Mouse (Mus musculus): Measurements from ENCODE around the gene Gm44596. TPM values are rescaled to one million over a fixed set of nuclear protein-coding genes. Genes with fewer than 3 reads are reported as not detected.

Gene Gm44596
- polyA plus RNA-seq, 1 experiment from 2014 or later = not detected

DNA sequence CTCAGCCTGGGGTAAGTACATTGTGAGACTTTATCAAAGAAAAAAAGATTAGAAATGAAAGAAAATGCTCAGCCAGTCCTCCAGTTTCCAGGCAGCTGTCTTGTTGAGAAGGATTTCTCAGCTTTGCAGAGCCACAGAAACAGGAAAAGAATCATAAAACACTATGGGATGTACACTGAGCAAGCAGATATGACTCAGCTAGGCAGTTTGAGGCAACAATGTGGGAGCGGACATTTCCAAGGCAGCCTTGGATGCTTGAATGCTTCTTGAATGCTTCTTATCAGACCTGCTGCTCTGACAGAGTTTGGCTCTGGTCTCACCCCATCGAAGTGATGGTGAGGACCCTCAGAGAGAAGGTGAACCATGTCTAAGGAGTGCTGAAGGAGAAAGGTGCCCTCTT, 45.7 kb downstream of the Gm44596 start:
- no peak overlapping the region for H3K4me3 ChIP-seq
- H3K9ac ChIP-seq = no peak overlapping the region
- H3K27ac ChIP-seq = no peak overlapping the region
- WGBS = 95% methylated on average over 2 of the region's 2 CpGs
- no peaks in the 10 kb centered on the region for H3K27me3 ChIP-seq (replicated peaks)
- H3K9me3 ChIP-seq = no peaks in the 10 kb centered on the region
- H3K4me2 ChIP-seq = no peak overlapping the region
- ATAC-seq (replicated peaks) = no peak
- no peaks in the 10 kb centered on the region for H3K36me3 ChIP-seq (replicated peaks)
- H3K4me1 ChIP-seq = peaks cover 6% of the 10 kb centered on the region

DNA sequence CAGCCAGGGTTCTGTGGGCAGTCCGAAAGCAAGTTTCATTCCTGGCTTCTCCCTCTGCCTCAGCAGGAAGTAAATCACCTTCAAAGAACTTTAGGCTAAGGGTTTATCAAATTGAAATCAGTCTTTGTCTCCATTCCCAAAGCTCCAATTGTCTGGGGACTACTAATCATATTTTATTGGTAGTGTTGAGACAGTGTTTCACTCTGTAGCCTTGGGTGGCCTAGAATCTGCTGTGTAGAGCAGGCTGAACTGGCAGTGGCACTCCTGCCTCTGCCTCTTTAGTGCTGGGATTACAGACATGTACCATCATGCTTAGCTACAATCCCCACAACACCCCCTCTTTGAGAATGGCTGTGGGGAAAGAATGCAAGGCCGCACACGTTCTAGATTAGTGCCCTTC, 46.2 kb downstream of the Gm44596 start:
- 91% methylated on average over 3 of the region's 3 CpGs for WGBS
- Histone ChIP-seq H3K4me1 (peaks cover 6% of the 10 kb centered on the region), H3K4me3 (no peak overlapping the region), H3K36me3 (replicated peaks) (no peaks in the 10 kb centered on the region), H3K9me3 (no peaks in the 10 kb centered on the region), H3K27me3 (replicated peaks) (no peaks in the 10 kb centered on the region), H3K9ac (no peak overlapping the region), H3K4me2 (no peak overlapping the region), H3K27ac (no peak overlapping the region)
- no peak for ATAC-seq (replicated peaks)

DNA sequence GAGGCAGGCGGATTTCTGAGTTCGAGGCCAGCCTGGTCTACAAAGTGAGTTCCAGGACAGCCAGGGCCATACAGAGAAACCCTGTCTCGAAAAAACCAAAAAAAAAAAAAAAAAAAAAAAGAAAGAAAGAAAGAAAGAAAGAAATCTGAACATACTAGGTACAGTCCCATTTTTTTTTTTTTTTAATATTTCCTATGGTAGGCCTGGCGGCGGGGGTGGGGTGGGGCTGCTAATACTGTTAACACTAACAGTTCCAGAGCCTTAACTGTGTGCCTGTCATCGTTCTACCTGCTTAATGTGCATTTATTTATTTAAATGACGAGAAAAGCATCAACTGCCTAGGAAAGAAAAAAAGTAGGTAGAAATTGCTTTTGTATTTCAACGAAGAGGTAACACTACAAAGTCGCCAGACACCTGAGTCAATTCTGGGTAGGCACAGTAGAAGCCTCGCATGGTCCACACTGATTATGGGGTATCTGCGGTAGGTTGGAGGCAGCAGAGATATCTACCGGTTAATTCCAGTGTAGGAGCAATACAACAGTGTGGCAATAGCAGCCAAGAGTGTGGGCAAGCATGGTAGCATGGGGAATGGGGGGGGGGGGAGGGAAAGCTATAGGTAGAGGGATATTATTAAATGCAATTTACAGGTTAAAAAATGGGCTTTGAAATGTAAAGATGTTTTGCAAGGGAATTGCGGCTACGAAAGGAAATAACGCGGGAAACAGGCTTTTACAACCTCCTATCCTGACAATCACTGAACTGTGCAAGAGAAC, 48.4 kb downstream of the Gm44596 start:
- H3K27ac ChIP-seq = peak overlapping the region; percentile 99
- H3K4me2 ChIP-seq = peak overlapping the region; percentile 62
- peaks cover 3% of the 10 kb centered on the region for H3K36me3 ChIP-seq (replicated peaks)
- H3K4me3 ChIP-seq = peak overlapping the region; percentile 65
- WGBS = 45% methylated on average over 15 of the region's 16 CpGs
- peak overlapping the region; percentile 78 for H3K9ac ChIP-seq
- no peaks in the 10 kb centered on the region for H3K27me3 ChIP-seq (replicated peaks)
- peak; percentile 66 for ATAC-seq (replicated peaks)
- no peaks in the 10 kb centered on the region for H3K9me3 ChIP-seq
- peaks cover 6% of the 10 kb centered on the region for H3K4me1 ChIP-seq

DNA sequence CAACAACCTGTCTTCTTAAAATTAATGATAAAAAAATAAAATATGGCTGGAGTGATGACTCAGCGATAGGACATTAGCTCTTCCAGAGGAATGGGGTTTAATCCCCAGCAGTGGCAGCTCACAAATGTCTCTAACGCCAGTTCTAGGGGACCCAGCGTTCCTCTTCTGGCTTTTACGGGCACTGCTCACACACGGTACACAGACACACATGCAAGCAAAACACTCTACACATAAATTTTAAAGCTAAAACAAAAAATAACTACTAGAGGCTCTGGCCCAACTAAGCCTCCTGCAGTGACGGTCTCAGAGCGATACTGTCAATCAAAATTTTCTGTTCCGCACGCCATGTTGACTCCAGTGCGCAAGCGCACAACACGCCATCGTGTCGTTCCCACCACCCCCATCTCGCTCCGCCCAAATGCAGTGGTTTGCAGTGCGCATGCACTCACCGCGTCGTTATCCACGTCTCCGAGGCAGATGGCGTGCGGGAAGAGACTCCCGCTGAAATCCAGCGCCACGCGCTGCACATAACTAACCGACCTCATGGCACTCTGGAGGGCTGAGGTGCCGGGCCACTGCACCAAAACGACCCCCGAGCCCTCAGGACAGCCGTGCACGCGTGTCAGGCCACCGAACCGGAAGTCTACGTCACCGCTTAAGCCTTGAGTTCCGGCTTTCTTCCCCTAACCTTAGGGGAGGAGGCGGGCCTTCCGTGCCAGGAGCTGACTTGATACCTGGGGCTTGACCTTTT, 49.1 kb downstream of the Gm44596 start, which contains the start of gene Itfg2:
TSS of gene Itfg2 (minus strand) at position 663 of the 751 bp plus-strand sequence.
- H3K4me2 ChIP-seq = peak within 1 kb of the TSS; percentile 62
- H3K4me1 ChIP-seq = peaks cover 6% of the 10 kb centered on the region
- peak within 1 kb of the TSS; percentile 78 for H3K9ac ChIP-seq
- WGBS = under 1% methylated on average over 42 of the region's 42 CpGs
- peaks cover 11% of the 10 kb centered on the region for H3K36me3 ChIP-seq (replicated peaks)
- H3K27ac ChIP-seq = peak within 1 kb of the TSS; percentile 99
- no peaks in the 10 kb centered on the region for H3K9me3 ChIP-seq
- no peaks in the 10 kb centered on the region for H3K27me3 ChIP-seq (replicated peaks)
- ATAC-seq (replicated peaks) = peak; percentile 96
- peak within 1 kb of the TSS; percentile 65 for H3K4me3 ChIP-seq

DNA sequence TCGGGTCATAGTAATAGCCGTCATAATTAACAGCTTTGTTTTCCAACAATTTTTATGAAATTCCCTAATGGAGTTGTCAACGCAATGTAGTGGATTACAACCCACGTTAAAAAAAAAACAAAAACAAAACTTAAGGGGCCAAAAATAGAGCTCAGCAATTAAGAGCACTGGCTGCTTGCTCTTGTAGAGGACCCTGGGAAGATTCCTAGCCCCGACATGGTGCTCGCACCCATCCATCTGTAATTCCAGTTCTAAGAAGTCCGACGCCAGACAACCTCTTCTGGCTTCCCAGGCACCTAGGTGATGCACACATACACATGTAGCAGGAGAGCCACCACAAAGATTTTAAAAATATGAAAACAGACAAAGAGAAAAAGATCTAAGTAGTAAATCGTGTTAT, 49.7 kb downstream of the Gm44596 start:
- 18% methylated on average over 9 of the region's 9 CpGs for WGBS
- ATAC-seq (replicated peaks) = peak; percentile 15; the same call in 1 of the 2 replicates
- H3K4me2 ChIP-seq = peak overlapping the region; percentile 62
- no peaks in the 10 kb centered on the region for H3K9me3 ChIP-seq
- H3K27ac ChIP-seq = peak overlapping the region; percentile 99
- H3K36me3 ChIP-seq (replicated peaks) = peaks cover 15% of the 10 kb centered on the region
- peak overlapping the region; percentile 78 for H3K9ac ChIP-seq
- H3K27me3 ChIP-seq (replicated peaks) = no peaks in the 10 kb centered on the region
- peak overlapping the region; percentile 65 for H3K4me3 ChIP-seq
- peaks cover 6% of the 10 kb centered on the region for H3K4me1 ChIP-seq

DNA sequence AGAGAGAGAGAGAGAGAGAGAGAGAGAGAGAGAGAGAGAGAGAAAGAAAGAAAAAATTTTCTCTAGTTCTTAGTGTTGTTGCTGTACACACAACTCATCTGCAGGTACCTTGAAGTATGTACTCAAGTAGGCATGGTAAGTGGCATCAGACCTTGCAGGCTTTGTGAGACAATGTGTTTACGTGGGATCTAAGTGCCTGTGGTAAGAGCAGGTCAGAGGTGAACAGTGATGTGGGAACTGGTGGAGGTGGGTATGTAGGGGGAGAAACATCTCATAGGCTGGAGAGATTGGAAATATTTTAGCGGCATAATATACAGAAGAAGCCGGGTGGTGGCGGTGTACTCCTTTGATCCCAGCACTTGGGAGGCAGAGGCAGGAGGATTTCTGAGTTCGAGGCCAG, 52.3 kb downstream of the Gm44596 start:
- Histone ChIP-seq H3K9ac (no peak overlapping the region), H3K36me3 (replicated peaks) (peaks cover 39% of the 10 kb centered on the region), H3K27me3 (replicated peaks) (no peaks in the 10 kb centered on the region), H3K4me3 (no peak overlapping the region), H3K27ac (no peak overlapping the region), H3K4me1 (peaks cover 6% of the 10 kb centered on the region), H3K4me2 (no peak overlapping the region), H3K9me3 (no peaks in the 10 kb centered on the region)
- WGBS = 89% methylated on average over 5 of the region's 5 CpGs
- no peak for ATAC-seq (replicated peaks)

DNA sequence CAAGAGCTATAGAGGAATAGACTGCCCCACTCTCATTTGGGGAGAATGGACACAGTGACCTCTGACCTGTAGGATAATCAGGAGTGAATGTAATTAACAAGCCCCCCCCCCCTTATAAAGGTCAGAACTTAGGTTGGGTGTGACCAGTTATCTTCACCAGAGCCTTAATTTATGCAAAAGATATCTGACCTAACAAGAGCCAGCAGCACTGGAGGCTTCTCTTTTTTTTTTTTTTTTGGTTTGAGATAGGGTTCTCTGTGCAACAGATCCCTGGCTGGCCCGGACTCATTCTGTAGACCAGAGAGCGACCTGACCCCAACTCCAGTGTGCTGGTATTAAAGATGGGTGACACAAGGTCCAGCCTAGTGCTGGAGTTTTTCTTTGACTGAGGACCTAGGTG, 54.0 kb downstream of the Gm44596 start:
- Histone ChIP-seq H3K4me2 (no peak overlapping the region), H3K27ac (no peak overlapping the region), H3K27me3 (replicated peaks) (no peaks in the 10 kb centered on the region), H3K9me3 (no peaks in the 10 kb centered on the region), H3K36me3 (replicated peaks) (peaks cover 55% of the 10 kb centered on the region), H3K4me1 (peaks cover 3% of the 10 kb centered on the region; the same call in 1 of the 2 replicates), H3K4me3 (no peak overlapping the region), H3K9ac (no peak overlapping the region)
- ATAC-seq (replicated peaks) = no peak
- 94% methylated on average over 2 of the region's 2 CpGs for WGBS

DNA sequence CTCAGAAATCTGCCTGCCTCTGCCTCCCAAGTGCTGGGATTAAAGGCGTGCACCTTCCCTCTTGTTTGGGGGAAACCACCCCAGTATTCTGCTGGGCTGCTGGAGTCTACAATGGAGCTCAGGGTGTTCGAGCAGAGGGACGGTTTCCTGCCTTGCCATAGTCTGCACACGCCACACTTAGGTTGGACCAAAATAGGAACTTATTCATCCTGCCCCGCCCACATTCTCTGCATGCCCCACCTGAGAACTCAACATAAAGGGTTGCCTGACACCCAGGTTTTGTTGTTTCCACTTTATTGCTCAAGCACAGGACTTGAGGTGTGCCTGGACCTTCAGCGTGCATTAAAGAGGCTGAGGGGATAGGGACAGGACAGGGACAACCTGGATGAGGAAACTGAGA, 54.5 kb downstream of the Gm44596 start:
- Histone ChIP-seq H3K4me1 (peaks cover 3% of the 10 kb centered on the region; the same call in 1 of the 2 replicates), H3K9me3 (no peaks in the 10 kb centered on the region), H3K4me3 (no peak overlapping the region), H3K36me3 (replicated peaks) (peaks cover 60% of the 10 kb centered on the region), H3K4me2 (no peak overlapping the region), H3K9ac (no peak overlapping the region), H3K27ac (no peak overlapping the region), H3K27me3 (replicated peaks) (no peaks in the 10 kb centered on the region)
- 93% methylated on average over 6 of the region's 6 CpGs for WGBS
- ATAC-seq (replicated peaks) = no peak

DNA sequence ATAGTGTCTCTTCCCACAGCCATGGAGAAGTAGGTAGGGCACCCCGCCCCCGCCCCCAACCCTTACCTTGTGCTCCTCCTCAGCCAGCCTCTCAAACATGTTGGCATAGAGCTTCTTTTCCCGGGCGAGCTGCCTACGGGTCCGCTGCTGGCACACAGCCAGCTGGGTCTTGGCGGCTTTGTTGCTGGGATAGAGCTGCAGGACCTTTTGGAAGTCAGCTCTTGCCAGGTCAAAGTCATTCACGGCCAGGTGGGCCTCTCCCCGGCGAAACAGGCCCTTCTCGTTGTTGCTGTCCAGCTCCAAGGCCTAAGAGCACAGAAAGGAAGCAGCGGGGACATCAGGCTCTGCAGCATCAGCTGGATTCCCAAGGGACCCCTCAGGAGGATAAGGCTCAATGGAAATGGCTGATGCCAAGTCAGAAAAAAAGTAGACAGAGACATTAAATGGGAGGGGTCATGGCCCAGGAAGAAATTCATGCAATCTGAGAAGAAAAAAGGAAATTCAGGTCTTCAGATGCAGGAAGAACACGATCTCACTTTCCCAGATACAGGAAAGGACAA, 57.1 kb downstream of the Gm44596 start:
- 83% methylated on average over 13 of the region's 13 CpGs for WGBS

DNA sequence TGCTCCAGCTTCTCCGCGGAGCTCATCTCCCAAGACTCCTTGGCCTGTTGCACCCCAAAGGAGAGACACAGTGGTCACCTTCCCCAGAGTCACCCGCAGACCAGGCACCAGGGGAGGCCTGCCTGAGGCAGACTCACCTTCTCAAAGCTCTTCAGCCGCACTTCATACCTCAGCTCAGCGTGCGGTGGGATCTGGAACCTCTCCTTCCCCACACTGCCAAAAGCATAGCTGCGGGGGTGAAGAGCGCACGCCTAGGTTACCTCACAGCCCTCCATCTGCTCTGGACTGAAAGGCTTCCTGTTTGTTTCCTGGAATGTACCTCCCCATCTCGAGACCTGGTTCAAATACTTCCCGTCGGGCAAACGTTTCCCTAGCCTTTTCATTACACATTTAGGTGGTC, 58.3 kb downstream of the Gm44596 start:
- Histone ChIP-seq H3K4me1 (peaks cover 11% of the 10 kb centered on the region), H3K9me3 (no peaks in the 10 kb centered on the region), H3K27me3 (replicated peaks) (no peaks in the 10 kb centered on the region), H3K9ac (no peak overlapping the region), H3K36me3 (replicated peaks) (peaks cover 70% of the 10 kb centered on the region), H3K27ac (no peak overlapping the region), H3K4me3 (no peak overlapping the region), H3K4me2 (no peak overlapping the region)
- 95% methylated on average over 13 of the region's 13 CpGs for WGBS
- ATAC-seq (replicated peaks) = no peak

More for the DNA sequence above, 57.1 kb downstream of the Gm44596 start:
- H3K27ac ChIP-seq = no peak overlapping the region
- H3K4me1 ChIP-seq = peaks cover 11% of the 10 kb centered on the region
- H3K9ac ChIP-seq = no peak overlapping the region
- no peaks in the 10 kb centered on the region for H3K9me3 ChIP-seq
- no peak overlapping the region for H3K4me2 ChIP-seq
- H3K4me3 ChIP-seq = no peak overlapping the region
- peaks cover 72% of the 10 kb centered on the region for H3K36me3 ChIP-seq (replicated peaks)
- ATAC-seq (replicated peaks) = no peak
- H3K27me3 ChIP-seq (replicated peaks) = no peaks in the 10 kb centered on the region

DNA sequence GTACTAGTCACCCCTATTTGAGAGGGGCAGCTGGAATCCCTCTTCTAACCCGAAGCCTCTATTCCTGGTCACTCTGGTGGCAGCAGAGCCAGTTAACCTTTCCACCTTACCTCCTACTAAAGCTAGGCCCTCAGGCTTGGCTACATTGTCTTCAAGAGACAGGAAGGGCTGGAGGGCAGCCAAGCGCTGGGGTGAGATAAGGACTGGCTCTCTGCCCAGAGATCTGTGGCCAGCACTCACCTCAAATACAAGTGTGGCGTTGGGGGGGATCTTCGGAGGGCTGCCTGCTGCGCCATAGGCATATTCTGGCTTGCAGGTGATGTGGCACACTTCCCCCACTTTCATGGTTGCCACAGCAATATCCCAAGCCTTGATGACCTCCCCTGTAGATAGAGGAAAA, 60.2 kb downstream of the Gm44596 start:
- Histone ChIP-seq H3K4me3 (no peak overlapping the region), H3K9me3 (no peaks in the 10 kb centered on the region), H3K27ac (no peak overlapping the region), H3K9ac (no peak overlapping the region), H3K36me3 (replicated peaks) (peaks cover 52% of the 10 kb centered on the region), H3K4me2 (no peak overlapping the region), H3K27me3 (replicated peaks) (no peaks in the 10 kb centered on the region), H3K4me1 (peaks cover 16% of the 10 kb centered on the region)
- 82% methylated on average over 5 of the region's 5 CpGs for WGBS
- ATAC-seq (replicated peaks) = no peak

DNA sequence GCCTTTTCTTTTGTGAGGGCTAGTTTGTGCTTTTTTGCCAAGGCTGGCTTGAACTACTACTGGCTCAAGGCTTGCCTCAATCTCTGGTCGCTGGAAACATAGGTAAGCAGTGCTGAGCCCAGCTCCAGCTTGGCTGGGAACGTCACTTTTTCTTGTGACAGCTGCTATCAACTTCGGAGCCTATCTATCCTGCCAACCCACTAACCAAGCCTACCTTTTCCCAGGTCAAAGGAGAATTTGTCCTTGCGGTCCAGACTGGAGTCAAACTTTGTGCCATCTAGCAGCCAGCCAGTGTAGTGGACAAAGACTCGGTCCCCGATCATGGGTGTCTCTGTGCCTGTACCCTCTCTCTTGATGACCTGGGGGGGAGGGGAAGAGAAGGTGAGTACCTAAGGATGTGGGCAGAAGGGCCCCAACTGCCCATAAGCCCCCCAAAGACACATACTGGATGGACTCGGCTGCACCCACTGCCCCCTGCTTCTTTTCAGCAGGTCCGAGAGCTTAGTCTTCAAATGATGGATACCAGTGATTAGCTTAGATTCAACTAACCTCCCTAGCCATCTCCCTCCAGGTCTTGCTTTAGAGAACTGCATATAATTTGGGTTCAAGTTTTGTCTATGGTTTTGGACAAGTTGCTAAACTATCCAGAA, 61.2 kb downstream of the Gm44596 start:
- peak overlapping the region; percentile 100 for H3K4me3 ChIP-seq
- peak overlapping the region; percentile 91 for H3K9ac ChIP-seq
- no peaks in the 10 kb centered on the region for H3K9me3 ChIP-seq
- H3K4me2 ChIP-seq = peak overlapping the region; percentile 66
- H3K36me3 ChIP-seq (replicated peaks) = peaks cover 44% of the 10 kb centered on the region
- WGBS = 91% methylated on average over 8 of the region's 8 CpGs
- peak overlapping the region; percentile 95; the same call in 1 of the 2 replicates for H3K27ac ChIP-seq
- ATAC-seq (replicated peaks) = no peak
- peaks cover 16% of the 10 kb centered on the region for H3K4me1 ChIP-seq
- H3K27me3 ChIP-seq (replicated peaks) = no peaks in the 10 kb centered on the region
